Mouse (Mus musculus) liver, adult 2 months (tissue): ENCODE measurements around the gene Loxl1.

ENCODE experiments used
- CTCF ChIP-seq: fragments of 200-500 bp; IDR thresholded peaks from 2 replicates; pipeline ENCODE4 v1.5.1; 2011; ENCODE audit warnings: low read depth, low read length, control low read depth
- POLR2A ChIP-seq: fragments of 200-500 bp; IDR thresholded peaks from 2 replicates; pipeline ENCODE4 v1.6.1; 2011; ENCODE audit warnings: low read length, control low read depth; ENCODE audit not compliant: insufficient read depth; ENCODE audit errors: extremely low read depth

DNA sequence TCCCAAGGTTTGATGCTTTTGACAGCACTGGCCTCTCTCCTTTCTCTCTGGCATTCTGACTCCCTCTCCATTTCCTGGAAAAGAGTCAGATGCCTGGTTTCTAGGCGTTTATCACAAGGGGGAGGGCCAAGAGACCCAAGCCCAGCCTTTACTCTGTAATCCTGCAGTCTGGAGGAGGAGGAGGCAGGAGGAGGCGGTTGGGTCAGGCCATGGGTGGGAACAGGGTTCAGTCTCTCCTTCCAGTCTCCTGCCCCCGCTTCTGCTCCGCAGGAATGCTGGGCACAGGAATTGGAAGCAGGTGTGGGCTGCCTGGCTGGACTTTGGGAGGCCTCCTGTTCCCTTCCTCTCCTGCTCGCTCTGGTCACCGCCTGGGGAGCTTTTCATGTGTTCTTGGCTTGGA, 7.3 kb downstream of the Loxl1 start:
- no peak for TF ChIP-seq POLR2A
- no peak for TF ChIP-seq CTCF
